Mouse (Mus musculus) cerebellum, adult 2 months (tissue): ENCODE measurements at regions not wholly inside any gene's neighbourhood (a gene's known extent, or its start where the extent isn't known, plus 50 kb on each side); places are given as distances from the start of the nearest gene placed in this dataset.

Experiments
- DNase-seq, 2 experiments: peaks; one replicate each; pipeline ENCODE4 v3.0.0; 2021
- H3K27ac ChIP-seq: fragments of 200-500 bp; 2 replicates; pipeline ENCODE4 v1.5.1; 2012; ENCODE audit warnings: low read length, control low read depth, inconsistent platforms; ENCODE audit not compliant: insufficient read depth
- H3K27me3 ChIP-seq: fragments of 200-500 bp; 2 replicates; pipeline ENCODE4 v1.6.1; 2012; ENCODE audit warnings: inconsistent platforms, mild to moderate bottlenecking, low read length, moderate library complexity; ENCODE audit not compliant: control insufficient read depth, insufficient read depth
- H3K4me1 ChIP-seq: fragments of 200-500 bp; 2 replicates; pipeline ENCODE4 v1.6.1; 2011; ENCODE audit warnings: low read length; ENCODE audit not compliant: control insufficient read depth, insufficient read depth
- H3K4me3 ChIP-seq: fragments of 200-500 bp; replicated peaks from 2 replicates; pipeline ENCODE3; 2011; ENCODE audit warnings: mild to moderate bottlenecking, low read depth, low read length, control low read depth; ENCODE audit not compliant: insufficient read depth
- CTCF ChIP-seq: fragments of 200-500 bp; IDR thresholded peaks from 2 replicates; pipeline ENCODE4 v1.5.1; 2011; ENCODE audit warnings: low read depth, mild to moderate bottlenecking, control low read depth, low read length, moderate library complexity, borderline replicate concordance; ENCODE audit not compliant: insufficient read depth
- POLR2A ChIP-seq: fragments of 200-500 bp; IDR thresholded peaks from 2 replicates; pipeline ENCODE4 v1.6.1; 2011; ENCODE audit warnings: low read length, control low read depth, borderline replicate concordance; ENCODE audit not compliant: insufficient read depth
- WGBS: fragments of 180-500 bp; shearing (Covaris S2); methylation state at CpG from one replicate; pipeline ENCODE4 v1.1.7; 2018; 5-methylcytosine and 5-hydroxymethylcytosine counted together

GRCm38 (mm10) chr16:12886127-12886526 lies 223.4 kb upstream of the Ercc4 start:
- Histone ChIP-seq H3K27me3 (no peaks in the 10 kb centered on the region), H3K27ac (no peak overlapping the region), H3K4me3 (no peak overlapping the region), H3K4me1 (no peaks in the 10 kb centered on the region)
- peak; percentile 15 to 38 for DNase-seq
- WGBS: 34% methylated on average over 1 of the region's 1 CpGs
- TF ChIP-seq POLR2A: no peak
- TF ChIP-seq CTCF: no peak

- no peak for DNase-seq
These were observed 222.1 kb upstream of the Ercc4 start for GRCm38 (mm10) chr16:12887381-12887780.

GRCm38 (mm10) chr16:12890094-12890493 lies 219.4 kb upstream of the Ercc4 start:
- WGBS: 62% methylated on average over 1 of the region's 1 CpGs
- H3K4me3 ChIP-seq: no peak overlapping the region
- H3K27me3 ChIP-seq: no peaks in the 10 kb centered on the region
- DNase-seq: no peak
- no peak for TF ChIP-seq CTCF
- no peak for TF ChIP-seq POLR2A
- no peak overlapping the region for H3K27ac ChIP-seq
- H3K4me1 ChIP-seq: no peaks in the 10 kb centered on the region

More at GRCm38 (mm10) chr16:12887381-12887780, 222.1 kb upstream of the Ercc4 start:
- Histone ChIP-seq H3K4me3 (no peak overlapping the region), H3K4me1 (no peaks in the 10 kb centered on the region), H3K27ac (no peak overlapping the region), H3K27me3 (no peaks in the 10 kb centered on the region)
- 65% methylated on average over 2 of the region's 2 CpGs for WGBS
- TF ChIP-seq POLR2A (no peak), CTCF (no peak)

GRCm38 (mm10) chr16:12890545-12890944 lies 218.9 kb upstream of the Ercc4 start:
- WGBS: 65% methylated on average over 3 of the region's 3 CpGs
- Histone ChIP-seq H3K27ac (no peak overlapping the region), H3K27me3 (no peaks in the 10 kb centered on the region), H3K4me3 (no peak overlapping the region), H3K4me1 (no peaks in the 10 kb centered on the region)
- TF ChIP-seq CTCF (no peak), POLR2A (no peak)
- DNase-seq: no peak

- TF ChIP-seq POLR2A: no peak
- no peak for TF ChIP-seq CTCF
- no peak for DNase-seq
- Histone ChIP-seq H3K27me3 (no peaks in the 10 kb centered on the region), H3K27ac (no peak overlapping the region), H3K4me3 (no peak overlapping the region), H3K4me1 (no peaks in the 10 kb centered on the region)
- 31% methylated on average over 7 of the region's 7 CpGs for WGBS
These were observed 216.7 kb upstream of the Ercc4 start for GRCm38 (mm10) chr16:12892658-12893305.

- WGBS: 65% methylated on average over 1 of the region's 1 CpGs
- Histone ChIP-seq H3K4me3 (no peak overlapping the region), H3K4me1 (no peaks in the 10 kb centered on the region), H3K27me3 (no peaks in the 10 kb centered on the region; the same call in 1 of the 2 replicates), H3K27ac (no peak overlapping the region)
- TF ChIP-seq CTCF: no peak
- no peak for TF ChIP-seq POLR2A
- no peak for DNase-seq
These were observed 212.2 kb upstream of the Ercc4 start for GRCm38 (mm10) chr16:12897267-12897666.

GRCm38 (mm10) chr16:12900670-12901069 lies 208.8 kb upstream of the Ercc4 start:
- no peak for DNase-seq
- Histone ChIP-seq H3K4me3 (no peak overlapping the region), H3K4me1 (no peaks in the 10 kb centered on the region), H3K27ac (no peak overlapping the region), H3K27me3 (no peaks in the 10 kb centered on the region; the same call in 1 of the 2 replicates)
- 57% methylated on average over 8 of the region's 8 CpGs for WGBS
- TF ChIP-seq POLR2A (no peak), CTCF (no peak)
